Mouse (Mus musculus): Measurements from ENCODE around the gene Eml2.

Eml2 gene

GRCm38 (mm10) chr7:19162928-19163327, 13.3 kb upstream of the Eml2 start:
- DNase-seq (ENCODE audit: low spot score in 2 of 2) = no peak

GRCm38 (mm10) chr7:19163752-19164151, 12.5 kb upstream of the Eml2 start:
- DNase-seq (ENCODE audit: low spot score in 2 of 2) = no peak

- DNase-seq (ENCODE audit: low spot score in 2 of 2) = no peak
Measured at GRCm38 (mm10) chr7:19164189-19164588, 12.0 kb upstream of the Eml2 start.

- DNase-seq (ENCODE audit: low spot score in 2 of 2) = no peak
Measured at GRCm38 (mm10) chr7:19164978-19165377, 11.2 kb upstream of the Eml2 start.

GRCm38 (mm10) chr7:19165656-19166423, 10.4 kb upstream of the Eml2 start, which contains the start of gene Gipr:
TSS of gene Gipr (minus strand) at chr7:19166127.
- DNase-seq (ENCODE audit: low spot score in 2 of 2) = peak in 1 of 2 experiments; percentile 44

- DNase-seq (ENCODE audit: low spot score in 2 of 2) = no peak
Measured at GRCm38 (mm10) chr7:19166990-19167389, 9.2 kb upstream of the Eml2 start.

GRCm38 (mm10) chr7:19169506-19169905, 6.7 kb upstream of the Eml2 start:
- no peak for DNase-seq (ENCODE audit: low spot score in 2 of 2)

- peak; percentile 61 for DNase-seq (ENCODE audit: low spot score in 2 of 2)
Measured at GRCm38 (mm10) chr7:19170142-19170541, 6.1 kb upstream of the Eml2 start.

GRCm38 (mm10) chr7:19171831-19172230, 4.4 kb upstream of the Eml2 start:
- DNase-seq (ENCODE audit: low spot score in 2 of 2) = no peak

- DNase-seq (ENCODE audit: low spot score in 2 of 2) = peak; percentile 56 to 76
Measured at GRCm38 (mm10) chr7:19172874-19173273, 3.3 kb upstream of the Eml2 start.

- no peak for DNase-seq (ENCODE audit: low spot score in 2 of 2)
Measured at GRCm38 (mm10) chr7:19176516-19176947, 311 bp downstream of the Eml2 start.

- DNase-seq (ENCODE audit: low spot score in 2 of 2) = no peak
Measured at GRCm38 (mm10) chr7:19177216-19177615, 995 bp downstream of the Eml2 start.

- DNase-seq (ENCODE audit: low spot score in 2 of 2) = no peak
Measured at GRCm38 (mm10) chr7:19178035-19178434, 1.8 kb downstream of the Eml2 start.

- peak; percentile 47 to 73 for DNase-seq (ENCODE audit: low spot score in 2 of 2)
Measured at GRCm38 (mm10) chr7:19178443-19179092, 2.3 kb downstream of the Eml2 start.

- DNase-seq (ENCODE audit: low spot score in 2 of 2) = peak; percentile 40 to 41
Measured at GRCm38 (mm10) chr7:19179173-19179572, 3.0 kb downstream of the Eml2 start.

GRCm38 (mm10) chr7:19179936-19180335, 3.7 kb downstream of the Eml2 start:
- DNase-seq (ENCODE audit: low spot score in 2 of 2) = no peak

- DNase-seq (ENCODE audit: low spot score in 2 of 2) = peak; percentile 34 to 53
Measured at GRCm38 (mm10) chr7:19180862-19181429, 4.7 kb downstream of the Eml2 start.

GRCm38 (mm10) chr7:19184250-19184649, 8.0 kb downstream of the Eml2 start:
- DNase-seq (ENCODE audit: low spot score in 2 of 2) = no peak

GRCm38 (mm10) chr7:19184758-19185157, 8.5 kb downstream of the Eml2 start:
- DNase-seq (ENCODE audit: low spot score in 2 of 2) = no peak

GRCm38 (mm10) chr7:19194676-19195075, 18.5 kb downstream of the Eml2 start:
- DNase-seq (ENCODE audit: low spot score in 2 of 2) = no peak

GRCm38 (mm10) chr7:19196676-19197075, 20.5 kb downstream of the Eml2 start:
- no peak for DNase-seq (ENCODE audit: low spot score in 2 of 2)

GRCm38 (mm10) chr7:19197985-19198384, 21.8 kb downstream of the Eml2 start:
- DNase-seq (ENCODE audit: low spot score in 2 of 2) = no peak

GRCm38 (mm10) chr7:19201660-19202059, 25.4 kb downstream of the Eml2 start:
- no peak for DNase-seq (ENCODE audit: low spot score in 2 of 2)

Measured in heart, adult 9 months (tissue).